Mouse (Mus musculus): ENCODE results near the gene Arhgap24.
"Not testable (repeated sequence)": the region's sequence is repeated elsewhere in the genome, so short reads cannot be mapped to it uniquely, and the experiment has no call there.

Gene Arhgap24

DNA sequence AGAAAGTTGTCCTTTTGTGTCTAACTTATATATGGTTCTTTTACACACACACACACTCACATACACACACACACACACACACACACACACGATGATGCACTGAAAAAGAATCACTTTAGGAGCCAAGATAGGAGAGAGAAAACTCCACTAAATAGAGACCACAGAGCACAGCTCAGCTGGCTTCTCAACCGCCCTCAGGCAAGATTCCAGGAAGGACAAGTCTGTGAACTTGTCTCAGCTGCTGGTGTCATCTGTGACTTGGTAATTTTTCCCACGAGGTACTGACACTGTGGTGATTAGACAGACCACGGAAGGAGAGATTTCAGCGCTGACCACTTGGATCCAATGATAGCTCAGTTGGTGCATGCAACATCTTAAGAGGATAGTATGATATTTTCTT, 420.0 kb downstream of the Arhgap24 start:
- DNase-seq = no peak

DNA sequence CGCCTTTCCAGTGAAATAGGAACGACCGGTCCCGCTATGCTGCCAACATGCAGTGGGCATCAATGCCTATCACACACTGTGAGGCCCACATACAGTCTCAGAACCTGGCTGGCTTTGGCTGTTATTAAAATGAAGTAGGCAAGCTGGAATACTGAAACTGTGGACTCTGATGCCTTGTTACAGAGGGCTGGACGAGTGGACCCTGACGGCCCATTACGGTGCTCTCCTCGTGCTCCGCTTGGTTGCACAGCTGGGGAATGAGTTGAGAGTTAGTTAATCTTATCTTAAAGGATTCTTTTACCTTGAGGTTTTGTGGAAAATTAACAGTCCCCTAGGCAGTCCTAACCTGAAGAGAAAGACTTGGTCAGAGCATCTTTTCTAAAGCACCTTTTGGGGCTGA, 422.3 kb downstream of the Arhgap24 start:
- DNase-seq = no peak

DNA sequence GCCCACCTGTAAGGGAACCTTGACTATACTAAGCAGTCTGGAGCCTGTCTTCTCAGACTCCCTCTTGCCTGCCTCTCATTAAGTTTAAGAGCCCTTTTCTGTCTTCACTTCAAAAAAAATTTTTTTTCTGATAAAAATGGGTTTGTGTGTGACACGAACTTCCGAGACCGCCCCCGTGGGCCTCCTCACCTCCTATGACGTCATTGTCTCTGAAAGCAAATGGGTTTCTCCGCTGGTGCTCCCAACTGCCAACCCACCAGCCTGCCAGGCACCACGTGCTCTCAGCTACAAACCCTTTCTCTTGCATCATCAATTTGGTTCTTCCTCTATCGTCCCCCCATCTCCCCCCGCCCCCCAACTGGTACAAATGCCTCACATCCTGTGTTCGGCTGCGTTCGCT, 422.9 kb downstream of the Arhgap24 start:
- DNase-seq = no peak

DNA sequence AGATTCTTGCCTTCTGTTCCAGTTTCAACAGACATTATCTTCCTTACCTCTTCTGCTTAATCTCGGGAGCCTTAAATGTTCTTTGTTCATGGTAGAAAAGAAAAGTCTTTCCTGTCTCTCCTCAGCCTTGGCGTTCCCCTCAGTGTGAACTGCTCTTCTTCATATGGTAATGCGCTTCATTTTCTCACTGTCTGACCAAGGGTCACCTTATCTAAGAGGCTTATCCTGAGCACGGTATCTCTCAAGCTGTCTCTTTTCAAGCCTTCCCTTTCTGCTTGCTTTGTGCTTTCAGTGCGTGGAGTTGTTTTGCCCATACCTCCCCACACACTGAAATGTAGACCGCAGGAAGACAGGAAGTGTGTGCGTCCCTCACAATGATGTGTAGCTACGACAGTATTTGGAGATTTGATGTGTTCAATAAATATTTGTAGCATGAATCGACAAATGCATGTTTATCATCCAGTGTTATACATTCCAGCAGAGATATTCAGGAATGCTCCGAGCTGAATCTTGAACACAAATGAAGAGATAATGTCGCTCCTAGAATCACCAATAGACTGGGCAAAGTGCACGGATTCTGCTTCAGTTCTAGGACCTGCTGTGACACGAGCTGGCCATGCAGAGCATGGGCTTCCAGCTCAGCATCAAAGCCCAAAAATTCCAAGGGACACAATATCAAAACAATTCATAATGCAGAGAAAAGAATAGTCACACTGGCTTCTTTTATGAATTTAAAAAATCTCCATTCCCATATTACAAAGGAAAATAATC, 424.4 kb downstream of the Arhgap24 start:
- DNase-seq = no peak

DNA sequence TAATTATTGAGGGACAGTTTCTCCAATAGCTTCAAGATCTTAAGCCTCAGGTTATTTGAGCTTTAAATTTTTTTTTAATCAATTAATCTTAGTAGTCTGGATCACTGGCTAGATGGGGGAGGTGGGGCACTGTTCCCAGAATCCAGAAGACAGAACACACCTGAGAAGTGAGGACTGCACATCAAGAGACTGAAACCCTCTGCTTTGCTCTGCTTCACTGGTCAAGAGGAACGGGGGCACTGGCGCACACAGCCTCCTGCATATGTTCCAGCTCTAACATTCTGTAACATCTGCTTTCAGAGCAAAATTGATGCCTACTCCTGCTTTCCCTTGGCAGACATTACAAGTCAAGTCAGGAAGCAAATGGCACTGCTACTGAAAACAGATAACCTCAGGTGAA, 439.0 kb downstream of the Arhgap24 start:
- DNase-seq = no peak

DNA sequence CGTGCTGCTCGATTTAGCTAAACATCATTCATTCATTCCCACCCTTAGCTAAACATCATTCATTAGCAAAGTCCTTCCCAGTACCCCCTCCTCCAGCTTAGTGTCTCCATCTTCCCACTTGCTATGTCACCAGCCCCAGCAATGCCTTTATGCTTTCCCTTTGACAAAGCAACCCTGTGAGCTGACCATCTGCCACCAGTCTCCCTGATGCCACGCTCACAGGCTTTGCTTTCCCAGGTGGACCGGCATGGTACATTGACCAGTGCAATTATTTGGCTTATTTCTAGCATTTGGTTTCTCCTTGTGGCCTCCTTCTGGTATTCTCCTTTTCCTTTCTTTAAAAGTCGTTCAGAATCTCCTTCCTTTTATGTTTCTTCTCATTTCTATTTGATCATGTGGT, 445.6 kb downstream of the Arhgap24 start:
- DNase-seq = no peak

DNA sequence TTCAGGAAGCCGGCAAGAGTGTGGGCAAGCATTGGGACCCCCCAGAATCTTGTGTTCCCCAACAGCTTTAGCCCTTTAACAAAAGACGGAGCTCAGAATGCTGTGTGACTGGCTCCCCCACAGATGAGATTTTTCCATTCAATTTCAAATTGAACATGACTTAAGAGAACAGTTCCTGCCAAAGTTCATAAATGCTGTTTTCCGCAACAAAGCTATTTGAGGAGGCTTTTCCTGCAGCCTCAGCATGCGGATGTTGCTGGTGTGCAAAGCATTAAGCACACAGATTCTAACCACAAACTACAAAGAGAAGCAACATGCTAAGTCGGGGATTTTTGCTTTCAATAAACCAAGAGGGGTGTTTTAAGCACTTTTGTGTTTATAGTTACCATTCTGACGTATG, 449.0 kb downstream of the Arhgap24 start:
- no peak for DNase-seq

DNA sequence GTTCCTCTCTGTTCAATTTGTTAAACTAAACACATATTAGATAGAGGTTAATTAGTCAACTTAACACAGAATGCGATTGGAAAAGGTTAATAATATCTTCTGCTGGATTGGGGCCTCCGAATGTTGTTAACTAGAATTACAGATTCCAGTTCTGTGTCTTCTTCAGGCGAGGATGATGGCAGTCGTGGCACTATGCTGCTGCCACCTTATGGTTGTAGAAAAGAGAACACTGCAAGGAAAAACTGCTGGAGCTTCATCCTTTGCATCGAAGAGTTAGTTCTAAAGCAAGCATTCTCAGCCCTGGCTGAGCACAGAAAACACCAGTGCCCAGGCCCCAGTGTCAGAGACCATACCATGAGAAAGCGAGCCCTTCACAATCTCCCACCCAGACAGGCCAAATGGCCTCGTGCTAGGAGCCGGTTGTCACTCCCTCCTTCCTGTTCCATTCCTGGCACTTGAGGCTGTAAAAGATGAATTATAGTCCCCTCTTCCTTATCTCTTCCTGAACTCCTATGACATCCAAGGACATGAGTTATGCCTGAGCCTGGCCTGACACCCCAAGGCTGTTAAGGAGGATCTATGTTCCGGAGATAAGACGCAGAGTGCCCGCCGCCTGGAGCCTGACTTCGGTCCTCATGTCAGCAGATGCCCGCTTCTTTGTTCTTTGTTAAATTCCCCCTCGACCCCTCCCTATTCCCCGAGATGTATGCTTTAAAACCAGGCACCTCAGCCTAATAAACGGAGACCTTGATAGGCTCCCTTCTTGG, 462.9 kb downstream of the Arhgap24 start:
- not testable (repeated sequence) for DNase-seq

DNA sequence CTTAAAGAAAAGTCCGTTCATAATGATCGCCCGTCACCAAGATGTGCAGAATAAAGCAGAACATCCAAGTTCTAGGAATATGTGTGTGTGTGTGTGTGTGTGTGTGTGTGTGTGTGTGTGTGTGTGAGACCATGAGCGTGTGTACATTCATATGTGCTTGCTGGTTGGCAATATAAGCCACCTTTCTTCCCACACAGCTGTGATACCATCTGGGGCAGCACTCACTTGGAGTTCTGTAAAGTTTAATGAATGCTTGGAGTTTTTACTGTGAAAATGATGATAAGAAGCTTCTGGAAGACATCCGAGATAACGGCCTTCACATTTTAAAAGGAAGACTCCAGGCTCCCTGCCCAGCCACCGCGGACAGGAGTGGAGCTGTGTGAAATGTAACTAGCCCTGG, 465.4 kb downstream of the Arhgap24 start:
- no peak for DNase-seq

DNA sequence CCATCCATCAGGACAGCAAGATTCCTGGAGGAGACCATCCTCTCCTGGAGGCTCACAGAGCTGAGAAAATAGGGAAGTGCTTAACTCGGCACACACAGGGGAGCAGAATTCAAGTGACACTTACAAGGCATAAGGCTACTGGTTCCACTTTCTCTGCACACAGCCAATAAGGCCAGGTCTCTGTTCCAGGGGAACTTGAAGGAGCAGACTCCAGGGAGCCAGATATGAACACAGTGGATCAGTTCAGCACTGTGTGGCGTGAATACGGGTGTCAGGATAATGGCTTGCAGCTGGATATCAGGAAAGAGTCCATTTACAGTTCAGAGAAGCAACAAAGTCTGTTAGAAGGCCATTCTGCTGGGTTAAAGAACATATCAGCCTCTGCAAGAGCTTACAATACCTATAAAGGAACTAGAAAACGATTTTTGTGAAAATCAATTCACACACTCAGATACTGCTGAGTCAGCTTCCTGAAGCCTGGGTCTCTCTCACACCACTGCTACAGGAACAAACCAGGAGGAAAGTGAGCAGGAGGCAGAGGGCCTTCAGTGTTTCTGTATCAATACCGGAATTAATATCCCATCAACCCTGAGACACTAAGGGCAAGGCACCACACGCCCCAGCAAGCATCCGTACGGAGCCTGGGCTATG, 466.0 kb downstream of the Arhgap24 start:
- DNase-seq = no peak

All from thymus, postnatal 4 days (tissue).